Mouse (Mus musculus) retina, embryonic 14.5 days (tissue): ENCODE results near the gene Dmrtb1.

Source experiments
- DNase-seq: peaks from one replicate; pipeline ENCODE4 v3.0.0-alpha.2; 2015; ENCODE audit warnings: low spot score

Dmrtb1 gene

GRCm38 (mm10) chr4:107684130-107684529 lies at the start of gene Dmrtb1:
Dmrtb1 (minus strand) TSS chr4:107684230.
- DNase-seq = no peak

GRCm38 (mm10) chr4:107733603-107734002 lies 49.6 kb upstream of the Dmrtb1 start:
- DNase-seq = no peak

GRCm38 (mm10) chr4:107732624-107733023 lies 48.6 kb upstream of the Dmrtb1 start:
- no peak for DNase-seq

GRCm38 (mm10) chr4:107732182-107732581 lies 48.2 kb upstream of the Dmrtb1 start:
- DNase-seq = no peak

GRCm38 (mm10) chr4:107731088-107731465 lies 47.0 kb upstream of the Dmrtb1 start:
- no peak for DNase-seq

GRCm38 (mm10) chr4:107730391-107731087 lies 46.5 kb upstream of the Dmrtb1 start:
- DNase-seq = peak; percentile 77

- no peak for DNase-seq
These were observed 41.4 kb upstream of the Dmrtb1 start for GRCm38 (mm10) chr4:107725432-107725831.

GRCm38 (mm10) chr4:107720043-107720830 lies 36.2 kb upstream of the Dmrtb1 start:
- no peak for DNase-seq

- peak; percentile 70 for DNase-seq
These were observed 35.1 kb upstream of the Dmrtb1 start for GRCm38 (mm10) chr4:107719161-107719560.

GRCm38 (mm10) chr4:107718720-107719119 lies 34.7 kb upstream of the Dmrtb1 start:
- peak; percentile 85 for DNase-seq

GRCm38 (mm10) chr4:107717718-107718313 lies 33.8 kb upstream of the Dmrtb1 start:
- DNase-seq = no peak

- DNase-seq = peak; percentile 54
These were observed 32.8 kb upstream of the Dmrtb1 start for GRCm38 (mm10) chr4:107716754-107717299.

- DNase-seq = no peak
These were observed 22.9 kb upstream of the Dmrtb1 start for GRCm38 (mm10) chr4:107706884-107707283.

GRCm38 (mm10) chr4:107704185-107704584 lies 20.2 kb upstream of the Dmrtb1 start:
- peak; percentile 46 for DNase-seq

GRCm38 (mm10) chr4:107701679-107702078 lies 17.6 kb upstream of the Dmrtb1 start:
- no peak for DNase-seq

GRCm38 (mm10) chr4:107701116-107701515 lies 17.1 kb upstream of the Dmrtb1 start:
- peak; percentile 87 for DNase-seq

- DNase-seq = no peak
These were observed 15.2 kb upstream of the Dmrtb1 start for GRCm38 (mm10) chr4:107699271-107699670.

- DNase-seq = no peak
These were observed 9.8 kb upstream of the Dmrtb1 start for GRCm38 (mm10) chr4:107693816-107694215.

GRCm38 (mm10) chr4:107688213-107688612 lies 4.2 kb upstream of the Dmrtb1 start:
- peak; percentile 56 for DNase-seq

- DNase-seq = no peak
These were observed 3.1 kb upstream of the Dmrtb1 start for GRCm38 (mm10) chr4:107687127-107687526.

- DNase-seq = no peak
These were observed 849 bp downstream of the Dmrtb1 start for GRCm38 (mm10) chr4:107683006-107683756.
